Comparison of ENCODE assay signal across 15 mouse cellular contexts in genomic region chr2:26086926-26087600, GRCm38 (mm10). TPM values are rescaled to one million over a fixed set of nuclear protein-coding genes. Genes with fewer than 3 reads are reported as not detected.
DNase-seq lines count a peak whose midpoint lies in the region; TF ChIP-seq lines count a peak whose summit lies in the region.
"Had no signal": no experiment of that assay in that cellular context is flagged by ENCODE, and none has a peak within 500 bp of the region (broad histone marks: within the 10 kb centered on the region; RNA-seq: fewer than 3 reads in every experiment).

No protein-coding gene starts in this region.

- H3K9ac ChIP-seq in MEL (ENCODE audit: control insufficient read depth, low read depth, low read length, poor library complexity, severe bottlenecking): no peak overlapping the region
- H3K9ac ChIP-seq: embryonic facial prominence, embryonic 13.5 days; heart, embryonic 13.5 days; lung, embryonic 15.5 days; midbrain, embryonic 12.5 days; neural tube, embryonic 15.5 days had no signal

- intact Hi-C loops in gastrocnemius, adult 2 months (cut with DNase I): no loop called here
- intact Hi-C loops in heart, postnatal 10 days (cut with DNase I): no loop called here

- no peaks in the 10 kb centered on the region for H3K79me2 ChIP-seq in MEL (ENCODE audit: control insufficient read depth, insufficient read depth, low read length, poor library complexity)

- H3K4me3 ChIP-seq in gastrocnemius, adult 2 months: no peak overlapping the region
- H3K4me3 ChIP-seq in MEL (ENCODE audit: control insufficient read depth in 1 of 2, insufficient read depth in 1 of 2, low read depth in 2 of 2, low read length in 2 of 2): no peak overlapping the region
- H3K4me3 ChIP-seq in megakaryocyte, embryonic 14.5 days (replicated peaks): peak overlapping the region; percentile 84
- H3K4me3 ChIP-seq: embryonic facial prominence, embryonic 13.5 days; heart, embryonic 13.5 days; lung, embryonic 15.5 days; midbrain, embryonic 12.5 days; neural tube, embryonic 15.5 days had no signal

- TF ChIP-seq POLR2A in MEL (IDR thresholded peaks at IDR 0.05; ENCODE audit: control insufficient read depth in 1 of 2, insufficient read depth in 1 of 2, low read depth in 1 of 2, low read length in 2 of 2, poor library complexity in 1 of 2): no peak

- peak overlapping the region; percentile 72 for H3K27ac ChIP-seq in gastrocnemius, adult 2 months
- no peak overlapping the region for H3K27ac ChIP-seq in MEL (ENCODE audit: control insufficient read depth, low read depth, low read length)
- H3K27ac ChIP-seq: embryonic facial prominence, embryonic 13.5 days; heart, embryonic 13.5 days; lung, embryonic 15.5 days; midbrain, embryonic 12.5 days; neural tube, embryonic 15.5 days had no signal

- no peak for TF ChIP-seq RAD21 in MEL (IDR thresholded peaks at IDR 0.05; ENCODE audit: low read depth, low read length)

- peak; percentile 51 for DNase-seq in gastrocnemius, adult 2 months
- DNase-seq in gastrocnemius, postnatal 10 days: no peak
- DNase-seq in MEL (ENCODE audit: low read depth, low spot score): peak; percentile 25
- peak; percentile 49 to 51 for DNase-seq in heart, postnatal 10 days
- no peak for DNase-seq in T-cell, adult 2 months (ENCODE audit: low spot score)
- DNase-seq in embryo, embryonic 10.5 days (ENCODE audit: low spot score): no peak
- DNase-seq in right cerebral cortex, postnatal 10 days (ENCODE audit: low spot score in 2 of 2): no peak
- DNase-seq: adrenal gland, adult 8-10 months; cerebellum, adult 9-10 months had no signal

- no peaks in the 10 kb centered on the region for H3K27me3 ChIP-seq in MEL (ENCODE audit: control insufficient read depth in 1 of 2, insufficient read depth in 2 of 2, low read length in 2 of 2)
- no peaks in the 10 kb centered on the region for H3K27me3 ChIP-seq in megakaryocyte, embryonic 14.5 days (replicated peaks)
- H3K27me3 ChIP-seq: neural tube, embryonic 15.5 days had no signal

- no peaks in the 10 kb centered on the region for H3K36me3 ChIP-seq in MEL (ENCODE audit: control insufficient read depth in 1 of 2, insufficient read depth in 2 of 2, low read length in 2 of 2)
- peaks cover 80% of the 10 kb centered on the region for H3K36me3 ChIP-seq in megakaryocyte, embryonic 14.5 days (replicated peaks; ENCODE audit: low read length)
- H3K36me3 ChIP-seq: midbrain, embryonic 12.5 days; neural tube, embryonic 15.5 days had no signal

- H3K9me3 ChIP-seq in MEL (replicated peaks; ENCODE audit: insufficient read depth, low read length): no peaks in the 10 kb centered on the region
- H3K9me3 ChIP-seq in megakaryocyte, embryonic 14.5 days: no peaks in the 10 kb centered on the region
- H3K9me3 ChIP-seq: embryonic facial prominence, embryonic 13.5 days; heart, embryonic 13.5 days; lung, embryonic 15.5 days; midbrain, embryonic 12.5 days; neural tube, embryonic 15.5 days had no signal

- no peak for TF ChIP-seq EP300 in MEL (IDR thresholded peaks at IDR 0.05; ENCODE audit: low read depth in 1 of 2, low read length in 2 of 2)

- TF ChIP-seq CTCF in gastrocnemius, adult 2 months (IDR thresholded peaks at IDR 0.05): no peak
- no peak for TF ChIP-seq CTCF in MEL (IDR thresholded peaks at IDR 0.05 in 2 of 3, conservative IDR thresholded peaks at IDR 0.05 in 1 of 3; ENCODE audit: control insufficient read depth in 1 of 3, insufficient read depth in 1 of 3, low read depth in 2 of 3, low read length in 3 of 3, poor library complexity in 1 of 3, severe bottlenecking in 1 of 3)

- no peaks in the 10 kb centered on the region for H3K4me1 ChIP-seq in MEL (ENCODE audit: control insufficient read depth in 1 of 2, insufficient read depth in 2 of 2, low read length in 2 of 2)
- peaks cover 96% of the 10 kb centered on the region for H3K4me1 ChIP-seq in megakaryocyte, embryonic 14.5 days

TF ChIP-seq in MEL, 35 proteins besides CTCF, POLR2A, EP300 and RAD21:
- TF ChIP-seq USF2 (IDR thresholded peaks at IDR 0.05; ENCODE audit: borderline replicate concordance in 1 of 2, insufficient read depth in 1 of 2, low read depth in 1 of 2, low read length in 2 of 2) (no peak), POLR2AphosphoS2 (IDR thresholded peaks at IDR 0.05; ENCODE audit: low read length) (no peak), MAX (IDR thresholded peaks at IDR 0.05; ENCODE audit: low read length) (no peak), MAFK (IDR thresholded peaks at IDR 0.05; ENCODE audit: borderline replicate concordance, low read depth, low read length) (no peak), USF1 (IDR thresholded peaks at IDR 0.05; ENCODE audit: low read depth, low read length) (no peak), E2F4 (IDR thresholded peaks at IDR 0.05; ENCODE audit: borderline replicate concordance, low read depth, low read length) (no peak), MEF2A (IDR thresholded peaks at IDR 0.05; ENCODE audit: extremely low read depth, insufficient replicate concordance, low read depth, low read length, poor library complexity, severe bottlenecking) (no peak), ETS1 (IDR thresholded peaks at IDR 0.05; ENCODE audit: low read depth, low read length) (no peak), BHLHE40 (IDR thresholded peaks at IDR 0.05; ENCODE audit: borderline replicate concordance, low read depth, low read length) (no peak), ZC3H11A (IDR thresholded peaks at IDR 0.05; ENCODE audit: low read depth, low read length) (no peak), RCOR1 (IDR thresholded peaks at IDR 0.05; ENCODE audit: low read depth, low read length) (no peak)

RNA-seq across cellular contexts. Expression of gene Nacc2, which starts 36.0 kb away (rescaled TPM):
- total RNA-seq in gastrocnemius, adult 2 months (2021): 10 to 100 TPM; 18.9 to 32.6 TPM
- 10 to 100 TPM; 13.4 to 14.5 TPM for total RNA-seq in gastrocnemius, postnatal 10 days (2021)
- 0.03 and 0.19 TPM in 2 replicates for total RNA-seq in MEL (2012; rRNA removed)
- polyA plus RNA-seq in MEL (2012; ENCODE audit: insufficient read depth in 1 of 2, insufficient read length in 2 of 2, low read depth in 1 of 2, low replicate concordance in 2 of 2, missing spikeins in 1 of 2): 1 to 10 TPM in 1 of 2 experiments, not detected in 1; 1.7 TPM
- total RNA-seq in heart, postnatal 10 days (2021): 10 to 100 TPM; 12.2 to 15.9 TPM
- polyA plus RNA-seq in megakaryocyte, embryonic 14.5 days (2012; ENCODE audit: insufficient read depth, low replicate concordance): 63.1 and 124 TPM in 2 replicates

Comparison
In these comparisons a context has a peak if more than half of its experiments do, and no peak if none do; other contexts are left out.
1. DNase-seq: peak in gastrocnemius, adult 2 months (single experiment), MEL (single experiment) and heart, postnatal 10 days (2 of 2); none in gastrocnemius, postnatal 10 days (single experiment), T-cell, adult 2 months (single experiment), embryo, embryonic 10.5 days (single experiment) and right cerebral cortex, postnatal 10 days (0 of 2).
2. RNA of gene Nacc2, which starts 36.0 kb away (total RNA-seq): 18.9 to 32.6 TPM in gastrocnemius, adult 2 months, 12.2 to 15.9 TPM in heart, postnatal 10 days and 13.4 to 14.5 TPM in gastrocnemius, postnatal 10 days; 0.03 to 0.19 TPM in MEL; every median in the first group is over 10 times any median in the second.